Comparison of ENCODE assay signal across 7 mouse cellular contexts in the genomic region with DNA sequence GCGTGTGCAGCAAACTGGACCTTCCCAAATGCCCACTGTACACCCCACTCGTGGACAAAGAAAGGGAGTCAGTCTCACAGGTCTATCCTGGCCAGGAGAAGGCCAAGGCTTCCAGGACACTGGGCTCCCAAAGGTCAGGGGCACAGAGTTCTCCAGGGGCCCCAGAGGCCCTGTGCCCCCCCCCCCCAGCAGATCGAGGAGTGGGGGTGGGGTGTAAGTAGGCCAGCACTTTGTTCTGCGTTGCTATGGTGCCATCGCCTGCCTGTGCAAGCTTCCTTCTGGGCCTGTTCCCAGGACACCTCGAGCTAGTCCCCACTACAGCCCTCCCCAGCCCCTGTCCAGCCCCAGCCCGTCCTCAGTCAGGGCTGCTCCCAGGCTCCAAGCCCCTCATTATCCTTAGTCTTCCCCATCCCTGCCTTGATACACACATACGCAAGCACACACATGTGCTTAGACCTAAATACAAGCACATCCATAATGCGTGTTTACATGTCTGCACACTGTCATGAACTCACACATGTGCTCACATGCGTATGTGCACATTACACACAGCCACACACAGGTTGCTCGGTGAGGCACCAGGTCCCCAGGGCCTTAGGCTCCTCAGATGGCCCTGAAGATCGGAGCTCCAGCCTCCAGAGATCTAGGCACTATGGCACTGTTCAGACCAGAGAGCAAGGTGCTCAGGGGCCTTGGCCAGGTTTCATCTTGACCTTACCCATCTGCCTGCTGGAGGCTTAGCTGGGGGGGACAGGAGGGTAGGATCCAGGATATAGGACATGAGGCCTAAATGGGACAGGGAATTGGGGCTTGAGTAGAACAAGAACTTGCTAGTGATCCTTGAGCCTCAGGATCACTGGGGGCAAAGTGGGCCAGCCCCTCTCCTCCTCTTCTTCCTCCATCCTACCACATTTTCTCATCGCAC. TPM values are rescaled to one million over a fixed set of nuclear protein-coding genes. Genes with fewer than 3 reads are reported as not detected.
DNase-seq lines count a peak whose midpoint lies in the region; ATAC-seq and TF ChIP-seq lines count a peak whose summit lies in the region.

No protein-coding gene starts in this region.

- no peak overlapping the region for H3K4me3 ChIP-seq in kidney, embryonic 15.5 days (replicated peaks)
- no peak overlapping the region for H3K4me3 ChIP-seq in embryonic facial prominence, embryonic 14.5 days (ENCODE audit: low read depth, low read length)
- no peak overlapping the region for H3K4me3 ChIP-seq in olfactory bulb, adult 2 months (ENCODE audit: insufficient read depth, low read depth, low read length)

- H3K4me2 ChIP-seq in kidney, embryonic 15.5 days = 0 out of 2 replicates have a peak overlapping the region, but pooled peaks have one; percentile 37
- H3K4me2 ChIP-seq in embryonic facial prominence, embryonic 14.5 days (ENCODE audit: low read depth, low read length) = no peak overlapping the region

- H3K36me3 ChIP-seq in kidney, embryonic 15.5 days = no peaks in the 10 kb centered on the region
- H3K36me3 ChIP-seq in embryonic facial prominence, embryonic 14.5 days (ENCODE audit: control insufficient read depth, insufficient read depth, low read length) = no peaks in the 10 kb centered on the region

- ATAC-seq in kidney, embryonic 15.5 days (replicated peaks; ENCODE audit: low FRiP score) = no peak
- ATAC-seq in embryonic facial prominence, embryonic 14.5 days (ENCODE audit: low read depth) = peak; percentile 17; the same call in 1 of the 2 replicates

- H3K27ac ChIP-seq in kidney, embryonic 15.5 days = peak overlapping the region; percentile 71
- peak overlapping the region; percentile 66; the same call in 1 of the 2 replicates for H3K27ac ChIP-seq in embryonic facial prominence, embryonic 14.5 days (replicated peaks; ENCODE audit: low read depth, low read length)
- peak overlapping the region; percentile 80 for H3K27ac ChIP-seq in olfactory bulb, adult 2 months (ENCODE audit: insufficient read depth, low read depth, low read length)

- no peak for DNase-seq in kidney, adult 8-10 months
- peak; percentile 41 to 60 for DNase-seq in cerebellum, postnatal 25 days
- DNase-seq in embryonic facial prominence, embryonic 14.5 days (ENCODE audit: low spot score) = no peak
- peak; percentile 65 to 70 for DNase-seq in layer of hippocampus, adult 8-10 months (ENCODE audit: low spot score in 2 of 2)
- no peak for DNase-seq in urinary bladder, postnatal 25 days (ENCODE audit: low spot score)

- WGBS in kidney, embryonic 15.5 days = 59% methylated on average over 13 of the region's 13 CpGs
- WGBS in embryonic facial prominence, embryonic 14.5 days = 52% methylated on average over 13 of the region's 13 CpGs
- WGBS in olfactory bulb, adult 2 months = 27% methylated on average over 13 of the region's 13 CpGs

- no peak for TF ChIP-seq POLR2A in olfactory bulb, adult 2 months (IDR thresholded peaks at IDR 0.05; ENCODE audit: insufficient read depth, low read depth, low read length)

- no peaks in the 10 kb centered on the region for H3K27me3 ChIP-seq in kidney, embryonic 15.5 days
- no peaks in the 10 kb centered on the region for H3K27me3 ChIP-seq in embryonic facial prominence, embryonic 14.5 days (replicated peaks; ENCODE audit: control insufficient read depth, insufficient read depth, low read length)

- TF ChIP-seq CTCF in olfactory bulb, adult 2 months (IDR thresholded peaks at IDR 0.05; ENCODE audit: insufficient read depth, low read depth, low read length) = no peak

- H3K4me1 ChIP-seq in kidney, embryonic 15.5 days = peaks cover 47% of the 10 kb centered on the region
- peaks cover 23% of the 10 kb centered on the region for H3K4me1 ChIP-seq in embryonic facial prominence, embryonic 14.5 days (ENCODE audit: control insufficient read depth, insufficient read depth, low read length)
- peaks cover 86% of the 10 kb centered on the region for H3K4me1 ChIP-seq in olfactory bulb, adult 2 months (ENCODE audit: control insufficient read depth, insufficient read depth, low read length)

- H3K9ac ChIP-seq in kidney, embryonic 15.5 days = no peak overlapping the region
- H3K9ac ChIP-seq in embryonic facial prominence, embryonic 14.5 days (ENCODE audit: low read depth, low read length) = no peak overlapping the region

- H3K9me3 ChIP-seq in kidney, embryonic 15.5 days (replicated peaks) = no peaks in the 10 kb centered on the region
- no peaks in the 10 kb centered on the region for H3K9me3 ChIP-seq in embryonic facial prominence, embryonic 14.5 days (ENCODE audit: control insufficient read depth, low read length)

RNA-seq across cellular contexts. Expression of a gene that starts 17.2 kb away (rescaled TPM):
- 10.7 and 12.8 TPM in 2 replicates for polyA plus RNA-seq in kidney, embryonic 15.5 days (2015; fragmentation: Nextera tagmentation; extraction: Ambion mirVana)
- polyA plus RNA-seq in embryonic facial prominence, embryonic 14.5 days (2014; fragmentation: Nextera tagmentation; extraction: Ambion mirVana) = 5.8 and 7.9 TPM in 2 replicates
- 10 to 100 TPM; 15.0 to 22.3 (median 19.5) TPM for total RNA-seq in layer of hippocampus, adult 8-10 months (2022)
- polyA plus RNA-seq in olfactory bulb, adult 2 months (2012; ENCODE audit: insufficient read depth, insufficient read length, low replicate concordance, missing spikeins) = not detected in 2 replicates

RNA-seq across cellular contexts. Expression of a gene that starts 17.9 kb away (rescaled TPM):
- 51.4 and 53.6 TPM in 2 replicates for polyA plus RNA-seq in kidney, embryonic 15.5 days (2015; fragmentation: Nextera tagmentation; extraction: Ambion mirVana)
- 59.0 and 61.5 TPM in 2 replicates for polyA plus RNA-seq in embryonic facial prominence, embryonic 14.5 days (2014; fragmentation: Nextera tagmentation; extraction: Ambion mirVana)
- 10 to 100 TPM; 47.1 to 50.7 (median 48.3) TPM for total RNA-seq in layer of hippocampus, adult 8-10 months (2022)
- polyA plus RNA-seq in olfactory bulb, adult 2 months (2012; ENCODE audit: insufficient read depth, insufficient read length, low replicate concordance, missing spikeins) = not detected in 2 replicates

RNA-seq across cellular contexts. Expression of a gene that starts 17.9 kb away (rescaled TPM):
- polyA plus RNA-seq in kidney, embryonic 15.5 days (2015; fragmentation: Nextera tagmentation; extraction: Ambion mirVana) = 53.5 and 57.4 TPM in 2 replicates
- polyA plus RNA-seq in embryonic facial prominence, embryonic 14.5 days (2014; fragmentation: Nextera tagmentation; extraction: Ambion mirVana) = 46.6 and 48.0 TPM in 2 replicates
- 10 to 100 TPM; 30.9 to 34.4 (median 33.7) TPM for total RNA-seq in layer of hippocampus, adult 8-10 months (2022)
- polyA plus RNA-seq in olfactory bulb, adult 2 months (2012; ENCODE audit: insufficient read depth, insufficient read length, low replicate concordance, missing spikeins) = not detected in 2 replicates

RNA-seq across cellular contexts. Expression of a gene that starts 23.0 kb away (rescaled TPM):
- polyA plus RNA-seq in kidney, embryonic 15.5 days (2015; fragmentation: Nextera tagmentation; extraction: Ambion mirVana) = 126 and 154 TPM in 2 replicates
- 206 and 208 TPM in 2 replicates for polyA plus RNA-seq in embryonic facial prominence, embryonic 14.5 days (2014; fragmentation: Nextera tagmentation; extraction: Ambion mirVana)
- total RNA-seq in layer of hippocampus, adult 8-10 months (2022) = 1,000 to 10,000 TPM; 1,127 to 1,400 (median 1,206) TPM
- polyA plus RNA-seq in olfactory bulb, adult 2 months (2012; ENCODE audit: insufficient read depth, insufficient read length, low replicate concordance, missing spikeins) = 210 and 316 TPM in 2 replicates

Comparison
In these comparisons a context has a peak if more than half of its experiments do, and no peak if none do; other contexts are left out.
1. DNase-seq: peak in cerebellum, postnatal 25 days (2 of 2) and layer of hippocampus, adult 8-10 months (2 of 2); none in kidney, adult 8-10 months (0 of 2), embryonic facial prominence, embryonic 14.5 days (single experiment) and urinary bladder, postnatal 25 days (single experiment).
2. RNA of a gene that starts 17.9 kb away (polyA plus RNA-seq): 53.5 to 57.4 TPM in kidney, embryonic 15.5 days and 46.6 to 48.0 TPM in embryonic facial prominence, embryonic 14.5 days; not detected in olfactory bulb, adult 2 months; every median in the first group is over 10 times any median in the second.
3. Peak in every context shown above with its lines, with median percentiles within 50 percentile points of each other: H3K27ac ChIP-seq.